Mouse (Mus musculus): ENCODE results near the gene Slc7a15. TPM values are rescaled to one million over a fixed set of nuclear protein-coding genes. Genes with fewer than 3 reads are reported as not detected.

Gene Slc7a15
- polyA plus RNA-seq, 1 experiment from 2014 or later, result 0.05 TPM

- WGBS, result 78% methylated on average over 13 of the region's 13 CpGs
- no peak for ATAC-seq (replicated peaks; ENCODE audit: low FRiP score, low read depth)
Observed at GRCm38 (mm10) chr12:8539471-8539870, 59.4 kb downstream of the Slc7a15 start.

DNA sequence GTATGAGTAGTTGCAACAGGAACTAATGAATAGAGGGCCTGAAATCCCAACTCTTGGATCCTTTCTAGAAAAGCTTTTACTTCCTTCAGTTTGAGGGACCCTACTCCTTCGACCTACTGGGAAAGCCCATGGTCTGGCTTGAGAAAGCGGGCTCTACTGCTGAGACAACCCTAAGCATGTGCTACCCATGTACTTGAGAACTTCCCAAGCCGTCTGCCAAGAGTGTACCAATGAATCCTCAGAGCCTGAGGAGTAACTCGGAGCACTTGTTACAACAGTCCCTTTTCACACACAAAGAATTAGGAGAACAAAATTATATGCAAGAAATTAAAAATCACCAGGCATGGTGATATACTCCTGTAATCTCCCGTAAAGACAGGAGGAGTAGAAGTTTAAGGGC lies 61.6 kb downstream of the Slc7a15 start:
- ATAC-seq (replicated peaks; ENCODE audit: low FRiP score, low read depth) (no peak), DNase-seq (ENCODE audit: low spot score) (no peak)
- no peak for TF ChIP-seq CTCF (IDR thresholded peaks at IDR 0.05; ENCODE audit: low read depth)
- no peaks in the 10 kb centered on the region for H3K27me3 ChIP-seq (ENCODE audit: insufficient read depth, low read length)
- no peak overlapping the region for H3K27ac ChIP-seq
- WGBS, result 89% methylated on average over 5 of the region's 5 CpGs
- no peak overlapping the region for H3K4me2 ChIP-seq (ENCODE audit: low read length)
- no peak overlapping the region for H3K9ac ChIP-seq (ENCODE audit: low read depth, low read length)
- H3K4me3 ChIP-seq (replicated peaks; ENCODE audit: low read depth, low read length), result no peak overlapping the region
- no peaks in the 10 kb centered on the region for H3K36me3 ChIP-seq (ENCODE audit: insufficient read depth, low read length)
- H3K9me3 ChIP-seq (replicated peaks; ENCODE audit: low read length), result no peaks in the 10 kb centered on the region
- no peaks in the 10 kb centered on the region for H3K4me1 ChIP-seq (replicated peaks; ENCODE audit: insufficient read depth, low read length)

More at GRCm38 (mm10) chr12:8539471-8539870, 59.4 kb downstream of the Slc7a15 start:
- Histone ChIP-seq H3K4me1 (replicated peaks; ENCODE audit: insufficient read depth, low read length) (no peaks in the 10 kb centered on the region), H3K4me2 (ENCODE audit: low read length) (no peak overlapping the region), H3K4me3 (replicated peaks; ENCODE audit: low read depth, low read length) (no peak overlapping the region), H3K27ac (no peak overlapping the region), H3K9me3 (replicated peaks; ENCODE audit: low read length) (no peaks in the 10 kb centered on the region), H3K9ac (ENCODE audit: low read depth, low read length) (no peak overlapping the region), H3K36me3 (ENCODE audit: insufficient read depth, low read length) (no peaks in the 10 kb centered on the region), H3K27me3 (ENCODE audit: insufficient read depth, low read length) (no peaks in the 10 kb centered on the region)
- no peak for TF ChIP-seq CTCF (IDR thresholded peaks at IDR 0.05; ENCODE audit: low read depth)
- DNase-seq (ENCODE audit: low spot score), result no peak

DNA sequence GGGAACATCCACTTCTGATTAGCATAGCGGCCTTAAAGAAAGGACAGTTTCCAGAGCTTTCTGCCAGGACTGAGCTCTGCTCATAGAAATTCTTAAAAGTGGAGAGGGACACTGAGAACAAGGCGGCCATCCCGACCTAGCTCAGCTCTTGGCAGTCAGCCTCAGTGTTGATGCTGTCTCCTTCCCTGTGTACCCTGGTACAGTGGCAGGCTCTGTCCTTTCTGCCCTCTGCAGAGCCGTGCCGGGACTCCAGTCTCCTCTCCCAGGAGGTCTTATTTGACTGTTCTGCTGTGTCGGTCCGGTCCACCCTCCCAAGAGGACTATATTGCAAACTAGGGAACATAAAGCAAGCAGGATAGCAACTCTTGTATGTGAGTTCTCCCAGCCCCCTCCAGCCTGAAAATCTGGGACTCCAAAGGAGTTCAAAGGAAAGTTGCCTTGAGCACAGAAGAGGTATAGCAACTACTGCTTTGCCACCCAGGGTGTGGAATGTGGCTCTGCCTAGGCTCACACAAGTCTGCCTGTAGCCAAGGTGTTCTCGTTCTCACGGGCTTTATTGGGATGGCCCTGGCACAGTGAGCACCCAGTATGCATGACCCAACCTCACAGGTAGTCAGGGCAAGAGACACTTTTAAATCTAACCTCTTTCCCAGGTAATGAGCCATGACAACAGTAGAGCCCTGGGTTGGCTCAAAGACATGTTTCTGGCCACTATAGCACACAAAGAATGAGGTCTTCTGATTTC lies 62.5 kb downstream of the Slc7a15 start:
- 58% methylated on average over 9 of the region's 9 CpGs for WGBS
- ATAC-seq (replicated peaks; ENCODE audit: low FRiP score, low read depth) (no peak; the same call in 1 of the 2 replicates), DNase-seq (ENCODE audit: low spot score) (no peak)
- H3K27ac ChIP-seq, result no peak overlapping the region
- H3K27me3 ChIP-seq (ENCODE audit: insufficient read depth, low read length), result no peaks in the 10 kb centered on the region
- no peak overlapping the region for H3K9ac ChIP-seq (ENCODE audit: low read depth, low read length)
- no peak overlapping the region for H3K4me2 ChIP-seq (ENCODE audit: low read length)
- H3K36me3 ChIP-seq (ENCODE audit: insufficient read depth, low read length), result no peaks in the 10 kb centered on the region
- no peak for TF ChIP-seq CTCF (IDR thresholded peaks at IDR 0.05; ENCODE audit: low read depth)
- H3K4me3 ChIP-seq (replicated peaks; ENCODE audit: low read depth, low read length), result no peak overlapping the region
- no peaks in the 10 kb centered on the region for H3K4me1 ChIP-seq (replicated peaks; ENCODE audit: insufficient read depth, low read length)
- H3K9me3 ChIP-seq (replicated peaks; ENCODE audit: low read length), result no peaks in the 10 kb centered on the region

DNA sequence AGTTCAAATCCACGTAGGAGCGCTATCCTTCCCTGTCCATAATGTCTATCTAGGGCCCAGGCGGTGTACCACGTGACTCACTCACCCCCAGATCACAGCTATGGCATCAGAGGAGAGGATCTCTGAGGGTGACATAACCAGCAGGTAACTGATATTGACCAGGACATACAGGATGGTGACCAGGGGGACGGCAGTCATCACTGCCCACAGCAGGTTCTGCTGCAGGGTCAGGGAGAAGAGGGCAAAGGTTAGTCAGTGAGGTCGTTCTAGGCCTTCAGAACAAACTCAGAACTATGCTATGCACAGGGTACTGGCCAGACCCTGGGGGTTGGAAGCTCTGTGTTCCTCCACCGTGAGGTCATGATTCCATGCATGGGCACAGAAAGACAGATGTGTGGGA lies 63.3 kb downstream of the Slc7a15 start:
- ATAC-seq (replicated peaks; ENCODE audit: low FRiP score, low read depth), result no peak
- H3K27me3 ChIP-seq (ENCODE audit: insufficient read depth, low read length), result no peaks in the 10 kb centered on the region
- no peaks in the 10 kb centered on the region for H3K9me3 ChIP-seq (replicated peaks; ENCODE audit: low read length)
- H3K4me2 ChIP-seq (ENCODE audit: low read length), result no peak overlapping the region
- 81% methylated on average over 7 of the region's 7 CpGs for WGBS
- no peak for TF ChIP-seq CTCF (IDR thresholded peaks at IDR 0.05; ENCODE audit: low read depth)
- no peaks in the 10 kb centered on the region for H3K4me1 ChIP-seq (replicated peaks; ENCODE audit: insufficient read depth, low read length)
- H3K9ac ChIP-seq (ENCODE audit: low read depth, low read length), result no peak overlapping the region
- no peak overlapping the region for H3K27ac ChIP-seq
- no peak overlapping the region for H3K4me3 ChIP-seq (replicated peaks; ENCODE audit: low read depth, low read length)
- no peak for DNase-seq (ENCODE audit: low spot score)
- H3K36me3 ChIP-seq (ENCODE audit: insufficient read depth, low read length), result no peaks in the 10 kb centered on the region

- ATAC-seq (replicated peaks; ENCODE audit: low FRiP score, low read depth) (no peak), DNase-seq (ENCODE audit: low spot score) (no peak)
- no peak overlapping the region for H3K9ac ChIP-seq (ENCODE audit: low read depth, low read length)
- no peaks in the 10 kb centered on the region for H3K9me3 ChIP-seq (replicated peaks; ENCODE audit: low read length)
- no peaks in the 10 kb centered on the region for H3K36me3 ChIP-seq (ENCODE audit: insufficient read depth, low read length)
- no peak for TF ChIP-seq CTCF (IDR thresholded peaks at IDR 0.05; ENCODE audit: low read depth)
- no peaks in the 10 kb centered on the region for H3K27me3 ChIP-seq (ENCODE audit: insufficient read depth, low read length)
- H3K4me1 ChIP-seq (replicated peaks; ENCODE audit: insufficient read depth, low read length), result no peaks in the 10 kb centered on the region
- no peak overlapping the region for H3K4me3 ChIP-seq (replicated peaks; ENCODE audit: low read depth, low read length)
- 75% methylated on average over 1 of the region's 1 CpGs for WGBS
- H3K27ac ChIP-seq, result no peak overlapping the region
- no peak overlapping the region for H3K4me2 ChIP-seq (ENCODE audit: low read length)
Observed at GRCm38 (mm10) chr12:8534915-8535314, 64.0 kb downstream of the Slc7a15 start.

DNA sequence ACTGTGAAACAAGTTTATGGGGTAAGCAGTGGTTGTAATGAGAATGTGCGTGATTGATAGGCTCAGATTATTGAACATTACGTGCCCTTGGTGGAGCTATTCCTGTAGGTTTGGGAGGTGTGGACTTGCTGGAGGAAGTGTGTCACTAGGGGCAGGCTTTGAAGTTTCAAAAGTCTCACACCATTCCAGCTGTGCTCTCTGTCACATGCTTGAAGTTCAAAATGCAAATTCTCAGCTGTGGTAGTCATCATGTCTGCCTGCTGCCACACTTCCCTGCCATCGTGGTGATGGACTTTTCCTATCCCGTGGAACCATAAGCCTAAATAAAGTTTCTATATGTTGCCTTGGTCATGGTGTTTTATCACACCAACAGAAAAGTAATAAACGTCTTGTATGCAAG lies 71.1 kb downstream of the Slc7a15 start:
- no peak overlapping the region for H3K9ac ChIP-seq (ENCODE audit: low read depth, low read length)
- ATAC-seq (replicated peaks; ENCODE audit: low FRiP score, low read depth), result no peak
- no peak for TF ChIP-seq CTCF (IDR thresholded peaks at IDR 0.05; ENCODE audit: low read depth)
- 75% methylated on average over 5 of the region's 5 CpGs for WGBS
- H3K4me3 ChIP-seq (replicated peaks; ENCODE audit: low read depth, low read length), result no peak overlapping the region
- H3K9me3 ChIP-seq (replicated peaks; ENCODE audit: low read length), result no peaks in the 10 kb centered on the region
- H3K27me3 ChIP-seq (ENCODE audit: insufficient read depth, low read length), result no peaks in the 10 kb centered on the region
- H3K4me1 ChIP-seq (replicated peaks; ENCODE audit: insufficient read depth, low read length), result no peaks in the 10 kb centered on the region
- no peaks in the 10 kb centered on the region for H3K36me3 ChIP-seq (ENCODE audit: insufficient read depth, low read length)
- no peak overlapping the region for H3K27ac ChIP-seq
- no peak overlapping the region for H3K4me2 ChIP-seq (ENCODE audit: low read length)
- no peak for DNase-seq (ENCODE audit: low spot score)

DNA sequence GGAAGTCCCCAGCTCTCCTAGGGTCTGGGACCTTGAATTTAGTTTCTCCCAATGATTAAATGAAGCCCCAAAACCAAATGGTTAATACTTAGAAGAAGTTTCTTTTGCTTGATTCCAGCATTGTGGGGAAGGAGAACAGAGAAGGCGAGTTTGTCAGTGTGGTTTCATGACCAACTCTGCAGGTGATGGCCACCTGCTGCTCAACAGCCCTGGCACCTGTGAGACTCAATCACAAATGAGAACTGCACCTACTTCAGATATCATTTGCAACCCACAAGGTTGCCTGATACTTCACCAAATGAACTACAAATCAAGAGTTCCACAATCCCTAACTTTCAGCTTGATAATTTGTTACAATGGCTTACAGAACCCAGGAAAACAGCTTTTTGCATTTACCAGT lies 71.7 kb downstream of the Slc7a15 start:
- no peak for ATAC-seq (replicated peaks; ENCODE audit: low FRiP score, low read depth)

More for the DNA sequence above, 71.7 kb downstream of the Slc7a15 start:
- no peak overlapping the region for H3K4me2 ChIP-seq (ENCODE audit: low read length)
- no peaks in the 10 kb centered on the region for H3K36me3 ChIP-seq (ENCODE audit: insufficient read depth, low read length)
- no peak overlapping the region for H3K4me3 ChIP-seq (replicated peaks; ENCODE audit: low read depth, low read length)
- no peak overlapping the region for H3K9ac ChIP-seq (ENCODE audit: low read depth, low read length)
- no peak for TF ChIP-seq CTCF (IDR thresholded peaks at IDR 0.05; ENCODE audit: low read depth)
- H3K27ac ChIP-seq, result no peak overlapping the region
- 90% methylated on average over 1 of the region's 1 CpGs for WGBS
- no peaks in the 10 kb centered on the region for H3K27me3 ChIP-seq (ENCODE audit: insufficient read depth, low read length)
- no peaks in the 10 kb centered on the region for H3K4me1 ChIP-seq (replicated peaks; ENCODE audit: insufficient read depth, low read length)
- no peaks in the 10 kb centered on the region for H3K9me3 ChIP-seq (replicated peaks; ENCODE audit: low read length)
- no peak for DNase-seq (ENCODE audit: low spot score)
